ENCODE assay signal across 8 mouse cellular contexts in genomic region chr2:152177162-152177805, GRCm38 (mm10). TPM values are rescaled to one million over a fixed set of nuclear protein-coding genes. Genes with fewer than 3 reads are reported as not detected.
DNase-seq lines count a peak whose midpoint lies in the region; ATAC-seq and TF ChIP-seq lines count a peak whose summit lies in the region.
"Had no signal": no experiment of that assay in that cellular context is flagged by ENCODE, and none has a peak within 500 bp of the region (broad histone marks: within the 10 kb centered on the region; RNA-seq: fewer than 3 reads in every experiment).

No protein-coding gene starts in this region.

- peak overlapping the region; percentile 51 for H3K4me2 ChIP-seq in intestine, embryonic 16.5 days (ENCODE audit: low read depth, low read length)
- 0 out of 2 replicates have a peak overlapping the region, but pooled peaks have one; percentile 14 for H3K4me2 ChIP-seq in lung, postnatal 0 days (replicated peaks; ENCODE audit: low read depth, low read length)

- WGBS in intestine, embryonic 16.5 days: 14% methylated on average over 23 of the region's 24 CpGs
- WGBS in lung, postnatal 0 days: 18% methylated on average over 24 of the region's 24 CpGs

- TF ChIP-seq EP300 in lung, postnatal 0 days (IDR thresholded peaks at IDR 0.05): 0 out of 2 replicates have a peak, but pooled peaks have one; percentile 41

- peak; percentile 81 for ATAC-seq in intestine, embryonic 16.5 days
- ATAC-seq in lung, postnatal 0 days: peak; percentile 45
- no peak for ATAC-seq in monocyte, adult 5-6 weeks (replicated peaks; ENCODE audit: insufficient number of reproducible peaks, low FRiP score, low TSS enrichment, poor library complexity, severe bottlenecking)

- H3K27me3 ChIP-seq in intestine, embryonic 16.5 days (replicated peaks; ENCODE audit: control insufficient read depth, insufficient read depth, low read length): no peaks in the 10 kb centered on the region
- no peaks in the 10 kb centered on the region for H3K27me3 ChIP-seq in lung, postnatal 0 days (replicated peaks; ENCODE audit: insufficient read depth, low read length)

- no peak overlapping the region for H3K27ac ChIP-seq in intestine, embryonic 16.5 days (ENCODE audit: low read length)
- no peak overlapping the region for H3K27ac ChIP-seq in lung, postnatal 0 days (ENCODE audit: low read length)

- no peaks in the 10 kb centered on the region for H3K9me3 ChIP-seq in intestine, embryonic 16.5 days (ENCODE audit: control insufficient read depth, low read length)
- H3K9me3 ChIP-seq in lung, postnatal 0 days (ENCODE audit: low read length): no peaks in the 10 kb centered on the region

- peak overlapping the region; percentile 26 for H3K4me3 ChIP-seq in intestine, embryonic 16.5 days (ENCODE audit: low read length)
- H3K4me3 ChIP-seq in lung, postnatal 0 days (ENCODE audit: low read depth, low read length): no peak overlapping the region
- H3K4me3 ChIP-seq: megakaryocyte, embryonic 14.5 days had no signal

- H3K4me1 ChIP-seq in intestine, embryonic 16.5 days (ENCODE audit: control insufficient read depth, insufficient read depth, low read length): no peaks in the 10 kb centered on the region
- H3K4me1 ChIP-seq in lung, postnatal 0 days (ENCODE audit: insufficient read depth, low read depth, low read length): no peaks in the 10 kb centered on the region; the same call in 1 of the 2 replicates
- H3K4me1 ChIP-seq: megakaryocyte, embryonic 14.5 days had no signal

- no peaks in the 10 kb centered on the region for H3K36me3 ChIP-seq in intestine, embryonic 16.5 days (ENCODE audit: control insufficient read depth, insufficient read depth, low read length)
- no peaks in the 10 kb centered on the region for H3K36me3 ChIP-seq in lung, postnatal 0 days (ENCODE audit: insufficient read depth, low read length)

- peak; percentile 46 for DNase-seq in embryo, embryonic 10.5 days (ENCODE audit: low spot score)
- DNase-seq in heart, adult 11 months: peak; percentile 99
- peak; percentile 24 for DNase-seq in lung, postnatal 0 days (ENCODE audit: low spot score)
- DNase-seq in urinary bladder, adult 2 months (ENCODE audit: low spot score): no peak
- no peak for DNase-seq in layer of hippocampus, adult 18-20 months (ENCODE audit: low spot score in 2 of 2)

- no peak overlapping the region for H3K9ac ChIP-seq in intestine, embryonic 16.5 days (ENCODE audit: low read depth, low read length)
- no peak overlapping the region for H3K9ac ChIP-seq in lung, postnatal 0 days (replicated peaks; ENCODE audit: low read depth)

- no peak for TF ChIP-seq CTCF in lung, postnatal 0 days (IDR thresholded peaks at IDR 0.05)

RNA-seq across cellular contexts. Expression of gene Tcf15, which starts 33.9 kb away (rescaled TPM):
- 6.5 and 7.5 TPM in 2 replicates for polyA plus RNA-seq in intestine, embryonic 16.5 days (2015; fragmentation: Nextera tagmentation; extraction: Ambion mirVana)
- 2.0 and 3.6 TPM in 2 replicates for polyA plus RNA-seq in lung, postnatal 0 days (2015; fragmentation: Nextera tagmentation; extraction: Ambion mirVana)
- not detected in 3 replicates for total RNA-seq in monocyte, adult 5-6 weeks (2017)
- 2.3 and 2.8 TPM in 2 replicates for polyA plus RNA-seq in urinary bladder, adult 2 months (2012; rRNA removed)
- total RNA-seq in layer of hippocampus, adult 18-20 months (2021): 1 to 10 TPM; 2.9 to 3.1 TPM

RNA-seq across cellular contexts. Expression of gene Csnk2a1, which starts 49.4 kb away (rescaled TPM):
- polyA plus RNA-seq in intestine, embryonic 16.5 days (2015; fragmentation: Nextera tagmentation; extraction: Ambion mirVana): 72.6 and 81.1 TPM in 2 replicates
- polyA plus RNA-seq in lung, postnatal 0 days (2015; fragmentation: Nextera tagmentation; extraction: Ambion mirVana): 62.4 and 70.4 TPM in 2 replicates
- total RNA-seq in monocyte, adult 5-6 weeks (2017): 104 to 134 TPM (median 114 TPM) in 3 replicates
- polyA plus RNA-seq in urinary bladder, adult 2 months (2012; rRNA removed): 53.8 and 58.6 TPM in 2 replicates
- 10 to 100 TPM; 92.6 to 95.5 TPM for total RNA-seq in layer of hippocampus, adult 18-20 months (2021)

Comparison
In these comparisons a context has a peak if more than half of its experiments do, and no peak if none do; other contexts are left out.
1. DNase-seq: peak in embryo, embryonic 10.5 days (single experiment), heart, adult 11 months (single experiment) and lung, postnatal 0 days (single experiment); none in urinary bladder, adult 2 months (single experiment) and layer of hippocampus, adult 18-20 months (0 of 2).